Mouse (Mus musculus): ENCODE measurements at regions not wholly inside any gene's neighbourhood (a gene's known extent, or its start where the extent isn't known, plus 50 kb on each side); places are given as distances from the start of the nearest gene placed in this dataset.
A peak's percentile ranks its signal among the peaks of the same experiment; 100 is the strongest.
"Not testable (repeated sequence)": the region's sequence is repeated elsewhere in the genome, so short reads cannot be mapped to it uniquely, and the experiment has no call there.

GRCm38 (mm10) chr19:3083438-3083837 is 199.3 kb upstream of the Mrpl21 start:
- not testable (repeated sequence) for ATAC-seq (replicated peaks; ENCODE audit: low FRiP score, low read depth); H3K4me2 ChIP-seq (ENCODE audit: low read length)
- 71% methylated on average over 27 of the region's 27 CpGs for WGBS

GRCm38 (mm10) chr19:3091771-3092170 is 190.9 kb upstream of the Mrpl21 start:
- ATAC-seq (replicated peaks; ENCODE audit: low FRiP score, low read depth); H3K9me3 ChIP-seq (replicated peaks; ENCODE audit: low read length); H3K4me1 ChIP-seq (replicated peaks; ENCODE audit: insufficient read depth, low read length); H3K27me3 ChIP-seq (ENCODE audit: insufficient read depth, low read length); H3K4me3 ChIP-seq (replicated peaks; ENCODE audit: low read depth, low read length); DNase-seq (ENCODE audit: low spot score); H3K36me3 ChIP-seq (ENCODE audit: insufficient read depth, low read length); H3K4me2 ChIP-seq (ENCODE audit: low read length); H3K27ac ChIP-seq; H3K9ac ChIP-seq (ENCODE audit: low read depth, low read length): not testable (repeated sequence)
- WGBS: 82% methylated on average over 5 of the region's 5 CpGs

More at GRCm38 (mm10) chr19:3083438-3083837, 199.3 kb upstream of the Mrpl21 start:
- H3K4me1 ChIP-seq (replicated peaks; ENCODE audit: insufficient read depth, low read length); H3K27ac ChIP-seq; H3K9ac ChIP-seq (ENCODE audit: low read depth, low read length); DNase-seq (ENCODE audit: low spot score); H3K36me3 ChIP-seq (ENCODE audit: insufficient read depth, low read length); H3K9me3 ChIP-seq (replicated peaks; ENCODE audit: low read length); H3K27me3 ChIP-seq (ENCODE audit: insufficient read depth, low read length): not testable (repeated sequence)
- H3K4me3 ChIP-seq (replicated peaks; ENCODE audit: low read depth, low read length): 0 out of 2 replicates have a peak overlapping the region, but pooled peaks have one; percentile 14

Data from kidney, postnatal 0 days (tissue).